Mouse (Mus musculus): ENCODE measurements at regions not wholly inside any gene's neighbourhood (a gene's known extent, or its start where the extent isn't known, plus 50 kb on each side); places are given as distances from the start of the nearest gene placed in this dataset.

DNA sequence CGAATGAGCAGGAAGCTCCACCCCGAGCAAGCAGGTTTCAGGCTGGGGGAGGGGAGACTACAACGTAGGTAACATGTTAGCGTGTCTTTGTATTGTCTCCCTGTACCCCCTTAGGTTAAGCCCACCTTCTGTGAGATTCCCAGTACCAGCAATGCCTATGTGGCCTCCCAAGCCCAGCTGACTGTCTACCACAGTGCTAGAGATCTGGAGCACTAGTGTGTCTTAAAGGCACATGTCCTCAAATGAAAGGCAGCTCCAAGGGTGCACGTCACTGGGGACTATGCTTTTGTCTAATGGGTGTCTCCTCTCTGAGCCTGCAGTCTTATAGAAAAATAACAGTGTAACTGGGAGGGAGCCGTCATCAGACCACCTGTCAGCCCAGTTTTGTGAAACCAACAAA is 65.9 kb upstream of the Ttc29 start:
- H3K27ac ChIP-seq: no peak overlapping the region
- no peak for TF ChIP-seq CTCF (IDR thresholded peaks at IDR 0.05)
- H3K4me3 ChIP-seq: no peak overlapping the region
- intact Hi-C loops (cut with DNase I): no loop called here
- DNase-seq (ENCODE audit: extremely low spot score in 1 of 2, low spot score in 2 of 2): no peak

DNA sequence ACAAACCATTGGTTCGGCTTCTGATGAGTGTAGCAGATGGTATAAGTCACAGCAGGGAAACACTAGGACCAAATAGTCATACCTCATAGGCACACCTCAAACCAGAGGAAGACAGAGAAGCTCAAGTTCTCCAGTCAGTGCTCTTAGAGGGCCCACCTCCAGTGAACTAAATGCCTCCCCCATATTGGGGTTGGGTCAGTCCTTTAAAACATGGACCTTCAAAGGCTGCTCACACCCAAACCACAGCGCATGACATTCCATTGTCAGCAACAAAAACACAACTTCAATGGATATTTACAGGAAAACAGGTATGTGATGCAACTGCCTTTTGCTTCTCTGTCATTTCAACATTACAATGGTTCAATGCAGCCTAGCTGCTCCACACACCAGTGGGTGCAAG is 65.1 kb upstream of the Ttc29 start:
- Histone ChIP-seq H3K27ac (no peak overlapping the region), H3K4me3 (no peak overlapping the region)
- intact Hi-C loops (cut with DNase I): no loop called here
- TF ChIP-seq CTCF (IDR thresholded peaks at IDR 0.05): no peak
- DNase-seq (ENCODE audit: extremely low spot score in 1 of 2, low spot score in 2 of 2): no peak

DNA sequence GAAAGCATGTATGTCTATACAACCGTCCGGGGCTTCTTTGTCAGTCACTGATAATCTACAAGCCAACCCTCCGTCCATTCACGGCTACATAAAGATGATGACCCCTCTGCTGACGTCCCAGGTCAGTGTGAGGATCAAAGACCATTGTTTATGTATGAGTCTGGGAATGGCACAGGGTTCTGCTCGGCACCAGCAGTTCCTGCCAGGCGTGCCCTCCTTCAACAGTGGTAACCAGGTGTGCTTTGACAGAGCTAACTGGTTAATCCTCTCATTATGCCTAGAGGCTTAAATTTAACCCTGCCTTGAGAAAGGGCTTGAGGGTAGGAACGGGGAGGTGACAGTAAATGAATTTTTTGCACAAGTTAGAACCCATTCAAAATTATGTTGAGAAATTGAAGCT is 58.2 kb upstream of the Ttc29 start:
- Histone ChIP-seq H3K27ac (no peak overlapping the region), H3K4me3 (no peak overlapping the region)
- intact Hi-C loops (cut with DNase I): no loop called here
- TF ChIP-seq CTCF (IDR thresholded peaks at IDR 0.05): no peak
- DNase-seq (ENCODE audit: extremely low spot score in 1 of 2, low spot score in 2 of 2): no peak

DNA sequence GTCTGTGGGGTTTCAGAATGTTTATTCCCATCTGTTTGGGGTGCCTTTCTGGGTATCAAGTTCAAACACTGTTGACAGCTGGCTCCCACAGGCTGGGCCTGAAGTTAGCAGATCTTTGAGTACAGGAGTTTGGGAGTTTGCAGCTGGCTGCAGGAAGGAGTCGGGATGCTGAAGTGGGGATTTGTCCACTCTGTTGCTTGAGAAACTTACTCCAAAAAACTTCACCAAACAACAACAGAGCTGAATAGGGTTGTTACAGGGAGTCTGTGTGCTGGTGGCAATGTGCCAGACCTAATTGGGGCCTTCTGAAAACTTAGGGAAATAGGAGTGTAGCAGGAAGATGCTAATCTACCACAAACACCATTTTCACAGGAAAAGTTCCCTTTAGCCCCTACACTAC is 51.1 kb upstream of the Ttc29 start:
- no peak overlapping the region for H3K27ac ChIP-seq

DNA sequence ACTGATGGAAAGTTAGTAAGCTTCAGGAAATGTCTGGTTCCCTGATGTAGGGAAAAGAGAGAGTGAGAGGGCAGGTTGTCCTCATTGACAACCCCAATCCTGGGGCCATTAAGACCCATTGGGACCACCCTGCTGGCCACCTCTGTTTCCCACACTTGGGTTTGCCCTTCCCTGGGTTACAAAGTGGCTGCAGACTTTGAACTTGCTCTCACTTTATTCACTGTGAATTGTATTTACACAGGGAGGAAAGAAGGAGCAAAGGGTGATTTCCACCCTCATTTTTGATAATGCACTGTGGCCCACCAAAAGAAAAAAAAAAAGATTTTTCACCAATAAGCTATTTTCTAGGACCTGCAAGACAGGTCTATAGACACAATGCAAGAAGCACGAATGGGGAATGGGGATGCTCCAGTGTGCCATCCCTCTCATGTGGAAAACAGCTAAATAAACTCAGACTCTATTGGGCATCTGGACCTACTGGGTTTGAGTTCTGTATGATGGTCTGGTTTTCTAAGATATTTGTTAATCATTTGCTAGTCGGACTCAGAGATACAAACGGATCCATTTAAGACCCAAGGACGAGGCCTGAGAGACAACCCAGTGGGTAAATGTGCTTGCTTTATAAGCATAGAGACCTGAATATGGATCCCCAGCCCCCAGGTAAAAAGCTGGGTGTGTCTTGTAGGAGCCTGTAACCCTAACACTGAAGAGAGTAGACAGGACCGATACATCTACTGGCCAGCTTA is 50.2 kb upstream of the Ttc29 start:
- H3K4me3 ChIP-seq: no peak overlapping the region
- intact Hi-C loops (cut with DNase I): no loop called here
- no peak overlapping the region for H3K27ac ChIP-seq
- TF ChIP-seq CTCF (IDR thresholded peaks at IDR 0.05): no peak
- DNase-seq (ENCODE audit: extremely low spot score in 1 of 2, low spot score in 2 of 2): no peak

More for the DNA sequence above, 51.1 kb upstream of the Ttc29 start:
- peak in 1 of 2 experiments; percentile 12 for DNase-seq (ENCODE audit: extremely low spot score in 1 of 2, low spot score in 2 of 2)
- no peak for TF ChIP-seq CTCF (IDR thresholded peaks at IDR 0.05)
- intact Hi-C loops (cut with DNase I): no loop called here
- no peak overlapping the region for H3K4me3 ChIP-seq

Measured in left cerebral cortex, adult 2 months (tissue).